Mouse (Mus musculus) liver (tissue): ENCODE measurements at regions not wholly inside any gene's neighbourhood (a gene's known extent, or its start where the extent isn't known, plus 50 kb on each side); places are given as distances from the start of the nearest gene placed in this dataset.

Experiments used
- DNase-seq: peaks from one replicate; pipeline ENCODE4 v3.0.0-alpha.2; 2020; ENCODE audit warnings: mixed read lengths

DNA sequence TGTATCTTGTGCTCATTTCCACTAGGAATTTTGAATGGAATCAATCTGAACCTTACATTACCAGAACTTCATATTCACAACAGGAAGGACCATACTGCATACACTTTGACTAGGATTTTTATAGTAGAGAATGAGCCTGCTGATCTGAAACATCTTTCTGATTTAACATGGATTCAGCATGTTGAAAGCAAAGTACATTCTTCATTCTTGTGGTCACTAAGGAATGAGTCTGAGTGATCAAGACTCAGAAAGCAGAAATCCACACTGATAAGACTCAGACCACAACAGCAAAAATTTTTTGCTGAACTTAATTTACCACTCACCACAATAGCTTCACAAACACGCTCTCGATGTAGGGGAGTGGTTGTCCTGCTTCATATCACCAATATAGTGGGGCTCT is 309.2 kb upstream of the Nectin3 start:
- no peak for DNase-seq

DNA sequence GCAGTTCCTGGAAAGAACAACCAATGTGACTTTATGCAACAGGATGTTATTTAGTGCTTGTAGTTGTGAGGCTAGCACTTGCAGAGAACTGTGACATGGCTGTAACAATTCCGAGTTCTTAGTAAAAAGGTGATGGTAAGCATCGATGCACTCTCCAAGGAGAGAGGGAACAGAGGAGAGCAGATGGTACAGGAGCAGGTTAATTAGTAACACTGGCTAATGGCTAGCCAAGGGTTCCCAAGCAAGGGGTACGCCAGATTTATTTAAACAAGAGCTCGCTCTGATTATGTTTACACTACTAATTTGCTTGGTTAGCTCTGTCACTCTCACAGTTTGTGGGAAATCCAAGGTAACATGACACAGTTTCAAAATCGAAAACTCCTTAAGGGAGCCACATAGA is 278.0 kb upstream of the Nectin3 start:
- DNase-seq = no peak

DNA sequence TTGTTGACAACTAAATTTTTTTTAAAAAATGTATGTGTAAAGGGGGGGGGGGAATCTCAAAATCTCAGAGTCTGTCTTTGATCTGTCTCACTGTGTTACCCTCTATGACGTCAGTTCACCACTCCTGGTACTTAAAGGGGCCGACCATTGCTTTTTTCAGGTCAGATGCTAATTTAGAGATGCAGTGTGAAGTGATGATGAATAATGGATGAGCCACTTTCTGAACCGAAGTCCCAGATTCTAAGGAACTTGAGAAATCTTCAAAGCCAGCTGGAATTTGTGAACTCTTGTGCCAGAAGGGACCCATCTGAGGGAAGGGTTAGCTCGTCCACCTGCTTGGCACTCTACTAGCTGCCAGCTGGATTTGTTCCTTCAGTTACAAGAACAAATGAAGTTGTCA is 271.1 kb upstream of the Nectin3 start:
- no peak for DNase-seq

DNA sequence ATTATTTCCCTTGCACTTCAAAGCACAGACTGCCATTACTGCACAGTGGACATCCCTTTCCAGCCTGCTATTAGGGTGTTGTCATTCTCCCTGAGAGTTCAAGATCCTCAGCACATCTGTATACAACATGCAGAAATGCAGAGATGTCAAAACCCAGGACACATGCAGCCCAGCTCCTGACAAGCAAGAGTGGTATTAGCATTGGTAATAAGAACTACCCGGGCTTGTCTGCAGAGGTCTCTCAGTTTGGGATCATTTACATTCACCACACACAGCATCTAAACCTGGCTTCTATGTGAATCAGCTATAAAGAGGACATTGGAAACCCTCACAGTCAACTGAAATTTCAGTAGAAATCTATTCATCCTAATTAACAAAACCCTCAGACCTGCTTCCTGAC is 270.1 kb upstream of the Nectin3 start:
- DNase-seq = no peak

DNA sequence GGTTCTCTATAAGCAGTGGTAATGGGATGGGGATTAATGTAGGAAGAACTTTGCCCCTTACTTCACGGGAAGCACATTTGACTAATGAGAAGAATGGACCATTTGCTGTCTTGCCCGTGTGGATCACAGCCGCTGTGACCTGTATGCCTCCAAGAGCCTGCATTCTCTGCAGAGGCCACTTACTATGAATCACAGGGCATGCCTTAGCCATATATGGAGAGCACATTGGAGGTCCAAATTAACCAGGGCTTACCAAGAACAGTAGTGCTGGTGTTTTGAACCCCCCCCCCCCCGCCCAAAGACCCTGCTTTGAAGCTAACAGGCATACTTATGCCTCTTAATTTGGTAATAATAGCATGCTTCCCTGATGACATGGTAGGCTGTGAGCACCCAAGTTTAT is 236.8 kb upstream of the Nectin3 start:
- no peak for DNase-seq

DNA sequence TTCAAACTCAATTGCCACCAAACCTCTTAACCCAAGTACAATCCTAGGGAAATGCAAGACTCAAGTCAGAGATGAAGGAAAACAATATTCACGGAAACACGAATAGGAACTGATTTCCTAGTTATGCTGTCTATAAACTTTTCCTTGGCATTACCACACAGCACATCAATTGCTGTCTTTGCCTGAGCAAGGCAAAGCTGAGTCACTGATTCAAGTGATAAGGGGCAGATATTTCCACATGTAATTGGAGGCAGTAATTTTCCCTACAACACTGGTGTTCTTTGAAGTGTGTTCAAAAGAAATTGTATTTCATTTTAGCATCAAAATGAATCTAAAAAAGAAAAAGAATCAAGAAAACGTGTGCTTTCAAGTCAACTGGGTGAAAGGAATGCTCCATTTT is 230.1 kb upstream of the Nectin3 start:
- DNase-seq = no peak

DNA sequence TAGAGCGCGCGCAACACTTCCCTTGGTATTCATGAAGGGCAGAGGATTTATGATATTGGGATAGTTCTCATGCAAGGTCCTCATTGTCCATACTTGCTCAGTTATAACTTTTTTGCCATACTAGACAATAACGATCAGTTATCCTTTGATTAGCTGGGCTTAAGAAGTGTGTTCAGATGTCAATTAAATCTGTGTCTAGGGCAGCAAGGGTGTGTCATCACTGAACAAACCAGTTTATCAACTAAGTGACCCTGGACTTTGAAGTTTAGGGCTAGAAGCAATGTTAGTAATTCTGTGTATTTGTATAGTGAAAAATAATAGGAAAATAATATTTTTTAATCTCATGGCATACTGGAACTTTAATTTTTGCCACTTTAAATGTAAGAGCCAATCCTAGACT is 225.3 kb upstream of the Nectin3 start:
- no peak for DNase-seq

DNA sequence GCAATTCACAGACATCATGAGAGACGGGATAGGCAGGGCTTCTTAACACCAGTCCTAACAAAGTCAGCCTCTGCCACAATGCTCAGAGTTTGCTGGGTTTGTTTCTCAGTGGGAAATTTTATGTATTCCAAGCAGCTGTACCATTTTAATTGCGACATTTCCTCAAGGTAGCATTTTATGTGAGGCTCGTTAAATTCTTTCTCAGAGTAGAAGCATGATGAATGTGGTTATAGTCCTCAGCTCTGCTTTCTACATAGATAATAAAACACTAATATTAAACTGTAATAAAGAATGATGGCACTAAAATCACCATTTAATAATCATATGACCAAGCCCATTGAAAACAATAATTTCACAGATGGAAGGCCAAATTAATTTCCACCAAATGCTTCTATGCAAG is 181.5 kb upstream of the Nectin3 start:
- DNase-seq = no peak

DNA sequence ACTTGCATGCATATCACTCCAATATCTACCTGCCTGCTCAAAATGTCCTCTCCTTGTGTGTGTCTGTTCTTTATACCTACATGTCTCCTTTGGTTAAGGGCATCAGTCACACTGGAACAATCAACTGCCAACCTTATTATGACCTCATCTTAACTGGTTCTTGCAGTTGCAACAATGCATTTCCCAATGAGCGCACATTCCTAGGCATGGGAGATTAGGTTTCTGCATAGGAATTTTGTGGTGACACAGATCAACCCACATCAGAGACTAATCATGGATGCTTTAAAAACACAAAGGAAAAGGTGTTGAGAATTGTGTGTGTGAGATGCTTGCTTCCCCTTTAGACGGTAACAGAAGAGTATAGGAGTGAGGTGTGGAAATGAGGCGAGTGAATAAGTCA is 171.3 kb upstream of the Nectin3 start:
- no peak for DNase-seq

DNA sequence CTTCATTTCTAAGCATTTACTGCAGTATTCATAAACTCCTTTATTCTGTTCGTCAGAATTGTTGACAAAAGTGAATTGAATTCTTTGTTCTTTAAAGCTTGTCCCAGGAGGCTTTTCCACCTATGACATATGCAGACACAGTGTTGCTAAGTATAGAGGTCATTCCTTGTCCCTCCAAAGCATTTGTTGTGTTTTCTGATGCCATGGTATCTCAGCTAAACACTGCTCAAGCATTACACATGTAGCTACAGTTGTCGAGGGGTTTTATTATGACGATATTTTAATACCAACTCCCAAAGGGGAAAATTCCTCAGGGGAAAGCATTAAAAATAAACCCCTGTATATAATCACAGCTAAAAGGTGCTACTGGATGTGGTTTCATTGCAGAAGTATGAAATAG is 167.2 kb upstream of the Nectin3 start:
- DNase-seq = no peak

DNA sequence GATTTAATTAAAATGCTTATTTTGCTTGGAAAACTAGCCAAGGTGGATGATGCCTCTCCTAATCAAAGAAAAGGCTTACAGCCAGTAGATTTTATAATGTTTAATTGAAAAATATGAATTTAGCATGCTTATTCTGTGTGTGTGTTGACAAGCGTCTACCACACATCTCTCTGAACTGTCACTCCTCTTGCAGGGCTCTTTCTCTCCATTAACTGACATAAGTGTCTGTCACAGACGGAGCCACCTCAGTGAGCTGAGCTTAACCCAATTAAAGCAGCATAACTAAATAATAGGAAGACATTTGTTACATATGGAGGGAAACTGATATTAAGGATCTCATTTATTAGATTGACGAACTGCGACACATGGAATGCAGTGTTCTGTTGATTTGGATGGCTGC is 164.7 kb upstream of the Nectin3 start:
- no peak for DNase-seq

DNA sequence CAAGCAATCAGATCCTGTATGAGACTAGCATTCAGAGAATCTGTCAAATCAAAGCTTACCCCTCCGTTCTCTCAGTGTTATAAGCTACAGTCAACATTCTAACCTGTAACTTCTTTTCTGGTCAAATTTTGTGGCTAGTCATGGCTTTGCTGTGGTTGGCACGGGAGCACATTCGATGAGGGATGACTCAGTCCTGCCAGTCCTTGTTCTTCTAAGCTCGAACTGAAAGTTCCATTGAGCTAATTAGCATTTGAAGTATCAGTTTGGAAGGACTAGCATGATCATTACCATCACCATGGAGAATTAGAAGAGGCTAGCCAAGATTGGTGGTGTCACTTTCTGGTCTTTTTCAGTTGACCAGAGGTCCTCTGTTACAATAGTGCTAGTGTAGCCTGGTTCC is 156.7 kb upstream of the Nectin3 start:
- DNase-seq = no peak

DNA sequence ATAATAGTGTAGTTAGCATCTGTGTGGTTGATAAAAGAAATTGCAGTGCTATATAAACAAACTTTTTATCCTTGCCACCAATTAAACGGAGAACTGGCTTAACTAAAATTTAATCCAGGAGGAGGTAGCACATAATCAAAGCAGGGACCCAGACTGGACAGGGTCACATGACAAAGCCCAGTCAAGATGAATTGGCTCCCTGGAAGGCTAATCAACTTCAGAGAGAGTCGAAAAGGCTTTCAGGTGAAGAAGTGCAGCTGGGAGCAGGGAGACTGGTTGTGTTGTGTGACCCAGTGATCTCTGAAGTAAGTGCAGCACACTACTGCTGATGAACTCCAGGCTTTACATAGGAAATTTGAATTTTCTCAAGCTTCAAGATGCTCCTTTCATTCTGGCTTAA is 127.5 kb upstream of the Nectin3 start:
- no peak for DNase-seq

DNA sequence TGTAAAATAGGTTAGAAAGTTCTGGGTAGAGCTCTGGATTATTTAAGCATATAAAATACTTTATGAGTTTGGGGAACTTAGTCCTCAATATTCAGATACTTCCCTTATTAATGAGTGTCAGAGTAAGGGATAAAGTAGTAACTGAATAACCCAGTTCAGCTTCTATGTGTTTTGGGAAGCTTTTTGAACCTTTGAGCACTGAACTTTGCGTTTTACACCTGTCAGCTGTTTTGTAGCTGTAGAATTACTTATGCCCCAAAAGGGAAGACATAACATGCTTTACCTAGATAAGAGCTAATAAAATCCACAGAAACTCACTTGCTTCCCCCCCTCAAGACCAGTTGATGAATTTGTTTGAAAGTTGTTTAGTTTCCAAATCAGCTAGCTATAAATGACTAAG is 124.9 kb upstream of the Nectin3 start:
- DNase-seq = no peak

DNA sequence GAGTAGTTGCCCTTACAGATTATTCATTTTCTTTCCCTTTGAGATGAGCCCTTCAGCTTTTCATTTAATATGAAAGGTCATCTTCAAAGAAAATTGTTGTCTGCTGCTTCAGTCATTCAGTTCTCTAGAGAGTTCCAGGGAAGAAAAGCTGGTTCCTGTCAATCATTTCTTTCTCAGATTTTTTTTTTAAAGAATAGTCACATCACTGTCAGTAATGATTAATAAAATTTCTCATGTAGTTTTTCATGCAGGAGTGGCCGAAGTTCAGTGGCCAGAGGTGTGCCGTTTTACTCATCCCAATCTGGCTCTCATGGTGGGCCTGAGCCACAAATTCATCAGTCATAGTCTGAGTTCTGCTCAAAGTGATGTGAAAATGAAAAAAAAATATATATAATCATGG is 121.5 kb upstream of the Nectin3 start:
- no peak for DNase-seq

DNA sequence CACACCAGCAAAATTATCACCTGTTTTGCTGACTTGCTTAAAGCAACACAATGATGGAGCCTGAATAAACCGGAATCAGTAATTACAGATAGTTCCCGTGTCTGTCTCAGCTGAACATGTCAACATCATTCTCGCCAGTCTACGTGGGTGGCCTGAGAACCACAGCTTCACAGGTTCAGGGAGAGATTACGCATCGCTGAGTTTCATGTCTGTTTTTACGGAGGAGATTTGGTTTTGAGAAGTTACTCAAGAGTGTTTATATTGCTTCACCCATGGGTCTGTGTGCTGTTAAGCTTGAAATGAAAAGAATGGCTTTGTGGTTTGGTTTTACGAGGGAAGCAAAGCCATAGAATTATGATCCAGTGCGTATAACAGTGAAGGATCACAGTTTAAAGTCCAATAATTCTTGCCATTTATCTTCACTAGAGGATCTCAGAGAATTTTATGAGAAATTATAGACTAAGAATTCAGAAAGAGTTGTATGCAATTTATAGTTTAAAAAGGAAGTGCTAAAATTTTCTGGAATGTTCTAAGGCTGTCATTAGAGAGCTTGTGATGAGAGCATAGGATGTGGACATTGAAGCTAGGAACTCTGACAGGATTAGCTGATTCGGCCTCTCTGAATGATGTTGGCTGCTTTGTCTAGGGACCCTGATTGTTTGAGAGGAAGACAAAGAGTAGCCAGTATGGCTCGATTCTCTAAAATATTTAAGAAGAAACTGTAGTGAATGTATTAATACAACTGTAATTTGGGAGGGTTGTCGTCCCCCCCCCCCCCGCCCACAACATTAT is 119.4 kb upstream of the Nectin3 start:
- DNase-seq = no peak

DNA sequence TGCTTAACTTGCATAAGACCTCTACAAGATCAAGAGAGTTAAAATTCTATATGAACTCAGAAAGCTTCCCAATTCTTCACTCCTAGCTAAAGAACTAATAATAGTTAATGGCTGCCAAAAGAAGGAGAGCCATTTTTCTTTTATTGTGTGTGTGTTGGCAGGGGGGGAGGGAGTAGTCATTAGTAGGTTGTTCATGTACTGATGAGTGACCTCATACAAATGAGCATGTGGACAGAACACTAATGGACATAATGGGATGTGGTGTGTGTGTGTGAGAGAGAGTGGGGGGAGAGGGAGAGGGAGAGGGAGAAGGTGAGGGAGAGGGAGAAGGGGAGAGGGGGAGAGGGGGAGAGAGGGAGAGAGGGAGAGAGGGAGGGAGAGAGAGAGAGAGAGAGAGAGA is 118.3 kb upstream of the Nectin3 start:
- DNase-seq = no peak

DNA sequence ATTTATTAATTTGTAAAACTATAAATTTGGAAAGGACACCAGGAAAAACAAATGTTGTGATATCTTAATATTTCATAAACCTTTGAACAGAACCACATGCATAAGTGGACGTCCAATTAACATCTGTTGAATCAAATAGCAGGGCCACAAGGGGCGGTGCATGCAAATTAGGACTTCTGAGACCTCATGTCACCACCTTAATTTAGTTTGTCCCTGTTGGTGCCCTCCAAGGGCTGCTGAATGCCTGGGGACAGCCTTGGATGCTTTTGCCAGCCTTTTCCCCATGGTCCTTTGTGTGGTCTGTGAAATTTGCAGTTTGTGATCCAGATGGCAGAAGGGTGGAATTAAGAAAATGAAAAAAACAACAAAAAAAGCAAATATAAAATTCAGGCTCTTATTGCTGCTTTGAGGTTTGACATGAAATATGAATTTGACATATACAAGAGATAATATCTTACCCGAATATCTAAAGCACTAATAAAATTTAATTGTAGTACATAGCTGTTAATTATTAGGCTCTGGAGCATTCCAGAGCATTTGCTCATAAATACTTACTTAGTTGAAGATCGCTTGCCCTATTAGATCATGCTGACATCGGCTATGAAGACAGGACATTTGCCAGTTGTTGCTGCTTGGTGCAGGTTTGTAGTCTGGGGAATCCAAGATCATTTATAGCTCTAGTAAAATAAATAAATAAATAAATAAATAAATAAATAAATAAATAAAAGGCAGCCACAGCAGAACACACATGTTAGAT is 114.9 kb upstream of the Nectin3 start:
- DNase-seq = no peak

DNA sequence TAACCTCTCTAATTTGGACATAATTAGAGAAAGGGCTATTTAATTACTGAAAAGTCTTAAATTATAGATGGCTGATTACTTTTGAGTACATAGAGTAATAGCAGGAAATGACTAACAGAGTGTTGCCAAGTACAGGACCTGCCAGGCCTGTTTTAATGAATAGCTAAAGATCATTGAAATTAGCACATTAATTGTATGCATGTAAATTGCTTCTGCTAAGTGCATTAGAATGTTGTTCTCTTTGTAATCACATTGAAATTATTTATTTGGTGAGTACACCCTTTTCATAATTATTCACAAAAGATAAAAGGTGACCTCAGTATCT is 107.5 kb upstream of the Nectin3 start:
- DNase-seq = no peak

DNA sequence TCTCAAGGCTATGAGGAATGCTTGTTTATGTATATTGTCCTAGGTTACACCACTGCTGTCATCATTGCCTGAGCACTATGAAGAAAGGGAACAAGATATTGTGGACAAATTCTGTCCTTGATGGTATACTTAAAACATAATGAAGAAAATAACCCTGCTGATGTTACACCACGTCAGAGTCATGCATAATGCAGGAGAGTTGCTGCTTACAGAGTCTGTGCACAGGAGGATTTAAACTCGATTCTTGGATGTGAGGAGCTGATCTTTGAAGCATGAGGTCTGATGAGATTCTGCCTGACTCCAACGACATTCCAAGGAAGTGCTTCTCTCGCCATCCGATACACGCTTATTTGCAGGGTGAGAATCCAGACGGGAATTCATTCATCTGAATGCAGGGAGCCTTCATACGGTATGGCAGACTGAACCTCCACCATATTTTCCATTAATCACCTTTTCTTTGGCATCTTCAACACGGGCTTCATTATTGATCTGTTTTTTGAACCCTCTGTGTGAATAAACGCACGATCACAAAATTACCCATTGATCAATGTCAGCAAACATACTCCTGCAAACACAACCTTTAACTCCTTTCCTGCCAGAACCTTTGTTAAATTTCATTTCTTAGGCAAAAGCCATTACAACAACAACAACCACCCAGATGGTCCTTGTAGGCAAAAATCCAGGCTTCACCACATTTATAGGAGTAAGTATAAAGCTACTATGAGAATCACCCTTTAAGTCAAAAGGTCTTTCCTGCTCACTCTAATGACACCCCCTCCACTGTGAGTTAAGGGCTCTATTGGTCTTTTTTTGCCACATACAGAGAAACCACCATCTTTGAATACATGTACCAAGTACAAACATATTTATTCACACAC is 106.9 kb upstream of the Nectin3 start:
- DNase-seq = no peak

DNA sequence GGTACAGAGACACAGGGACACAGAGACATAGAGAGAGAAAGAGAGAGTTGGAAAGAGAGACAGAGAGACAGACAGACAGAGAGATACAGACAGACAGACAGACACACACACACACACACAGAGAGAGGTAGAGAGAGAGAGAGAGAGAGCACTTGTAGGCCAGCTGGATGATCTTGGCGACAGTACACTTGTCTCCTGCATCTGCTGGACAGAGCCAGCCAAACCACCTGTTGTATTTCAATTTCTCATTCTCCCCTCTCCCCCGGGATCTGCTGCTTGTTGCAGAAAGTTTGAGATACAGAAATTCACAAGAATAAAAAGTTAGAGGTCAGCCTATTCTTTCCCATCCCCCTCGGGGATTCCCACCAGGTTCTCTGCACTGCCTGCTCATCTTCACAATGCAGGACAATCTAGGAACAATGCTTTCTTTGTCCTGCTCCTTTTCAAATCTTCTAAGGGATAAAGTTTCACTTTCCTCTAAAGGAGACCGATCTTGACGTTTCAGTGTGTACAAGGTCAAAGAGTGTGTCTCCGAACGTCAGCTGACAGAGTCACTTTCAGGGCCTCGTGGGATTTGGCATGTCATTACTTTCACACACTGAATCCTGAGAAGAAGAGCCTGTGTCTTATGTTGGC is 94.4 kb upstream of the Nectin3 start:
- no peak for DNase-seq

DNA sequence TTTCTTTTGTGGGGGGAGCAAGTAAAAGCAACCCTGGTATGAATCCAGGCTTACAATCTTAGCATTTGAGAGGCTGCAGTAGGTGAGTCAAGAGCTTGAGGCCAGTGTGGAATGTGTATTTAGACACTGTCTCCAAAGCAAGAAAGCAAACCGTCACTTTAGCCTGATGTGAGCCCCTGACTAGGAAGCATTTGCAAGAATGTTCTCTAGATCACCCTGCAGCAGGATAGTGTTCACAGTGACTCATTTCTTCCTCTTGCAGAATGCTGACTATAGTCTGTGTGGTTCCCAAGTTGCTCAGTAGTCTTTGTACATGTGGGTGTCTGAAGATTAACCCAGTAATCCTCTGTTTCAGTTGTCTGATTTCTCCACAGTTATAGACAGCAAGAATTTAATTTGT is 88.7 kb upstream of the Nectin3 start:
- DNase-seq = no peak

DNA sequence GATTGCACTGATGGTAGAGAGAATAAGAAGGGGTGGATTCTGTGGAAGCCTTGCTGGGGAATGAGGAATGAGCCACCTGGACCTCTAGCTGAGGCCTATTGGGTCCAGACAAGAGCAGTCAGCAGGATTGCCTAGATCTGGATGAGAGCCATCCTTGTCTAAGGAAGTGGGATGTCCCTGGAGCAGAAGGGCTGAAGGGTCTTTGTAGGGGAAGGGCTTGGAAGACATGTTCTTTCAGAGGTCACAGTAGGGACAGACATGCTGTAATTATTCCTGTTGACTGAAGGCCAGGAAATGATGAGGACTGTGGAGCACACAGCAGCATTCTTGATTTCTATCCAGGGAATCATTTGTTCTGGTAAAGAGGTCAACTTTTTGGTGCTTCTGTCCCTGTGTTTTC is 86.2 kb upstream of the Nectin3 start:
- no peak for DNase-seq
